Mouse (Mus musculus): ENCODE results near the gene Dram2. TPM values are rescaled to one million over a fixed set of nuclear protein-coding genes. Genes with fewer than 3 reads are reported as not detected.
"Not testable (repeated sequence)": the region's sequence is repeated elsewhere in the genome, so short reads cannot be mapped to it uniquely, and the experiment has no call there.

Dram2 gene
- total RNA-seq (2021), result 10 to 100 TPM; 72.5 to 79.3 TPM
- long read RNA-seq, experiment 1, transcript Dram2-202 (9 exons, 3,271 nt), result major isoform, 24 of 32 reads
- long read RNA-seq, experiment 1, partial matches to known transcripts, result 1 of 32 reads
- long read RNA-seq, experiment 1, other reads (novel, unspliced or antisense), result 5 of 32 reads
- long read RNA-seq, experiment 2, transcript Dram2-202 (9 exons, 3,271 nt), result major isoform, 18 of 30 reads
- long read RNA-seq, experiment 2, partial matches to known transcripts, result 1 of 30 reads
- long read RNA-seq, experiment 2, other reads (novel, unspliced or antisense), result 8 of 30 reads

GRCm38 (mm10) chr3:106547171-106547923, at the start of gene Dram2, which contains the start of gene Cept1:
Gene Dram2 (plus strand): TSS chr3:106547798.
Gene Cept1 (minus strand): TSS chr3:106547802.
- DNase-seq, result peak; percentile 91

- no peak for DNase-seq
Measured at GRCm38 (mm10) chr3:106500510-106500909, 47.1 kb upstream of the Dram2 start.

- no peak for DNase-seq
Measured at GRCm38 (mm10) chr3:106502892-106503291, 44.7 kb upstream of the Dram2 start.

- no peak for DNase-seq
Measured at GRCm38 (mm10) chr3:106510669-106511068, 36.9 kb upstream of the Dram2 start.

- no peak for DNase-seq
Measured at GRCm38 (mm10) chr3:106515016-106515415, 32.6 kb upstream of the Dram2 start.

GRCm38 (mm10) chr3:106522730-106523129, 24.9 kb upstream of the Dram2 start:
- no peak for DNase-seq

GRCm38 (mm10) chr3:106526411-106526810, 21.2 kb upstream of the Dram2 start:
- DNase-seq, result no peak

- DNase-seq, result no peak
Measured at GRCm38 (mm10) chr3:106528032-106528431, 19.6 kb upstream of the Dram2 start.

GRCm38 (mm10) chr3:106533277-106533676, 14.3 kb upstream of the Dram2 start:
- no peak for DNase-seq

GRCm38 (mm10) chr3:106544721-106545316, 2.8 kb upstream of the Dram2 start:
- no peak for DNase-seq

GRCm38 (mm10) chr3:106547924-106548539, 434 bp downstream of the Dram2 start:
- DNase-seq, result no peak

GRCm38 (mm10) chr3:106548971-106549370, 1.4 kb downstream of the Dram2 start:
- no peak for DNase-seq

GRCm38 (mm10) chr3:106553411-106553810, 5.8 kb downstream of the Dram2 start:
- no peak for DNase-seq

GRCm38 (mm10) chr3:106555743-106556250, 8.2 kb downstream of the Dram2 start:
- no peak for DNase-seq

GRCm38 (mm10) chr3:106558271-106558670, 10.7 kb downstream of the Dram2 start:
- no peak for DNase-seq

GRCm38 (mm10) chr3:106565876-106566275, 18.3 kb downstream of the Dram2 start:
- DNase-seq, result no peak

- DNase-seq, result no peak
Measured at GRCm38 (mm10) chr3:106573191-106573590, 25.6 kb downstream of the Dram2 start.

GRCm38 (mm10) chr3:106579296-106579695, 31.7 kb downstream of the Dram2 start:
- no peak for DNase-seq

- not testable (repeated sequence) for DNase-seq
Measured at GRCm38 (mm10) chr3:106593631-106594030, 46.0 kb downstream of the Dram2 start.

GRCm38 (mm10) chr3:106618103-106618502, 70.5 kb downstream of the Dram2 start:
- DNase-seq, result no peak
